Mouse (Mus musculus) CH12.LX (cell line): ENCODE results near the gene Il5. TPM values are rescaled to one million over a fixed set of nuclear protein-coding genes. Genes with fewer than 3 reads are reported as not detected.
A peak's percentile ranks its signal among the peaks of the same experiment; 100 is the strongest.

Experiments used
- DNase-seq: peaks from one replicate; pipeline ENCODE4 v3.0.0-alpha.2; 2013; ENCODE audit errors: extremely low read depth
- H3K27ac ChIP-seq: 2 replicates; pipeline ENCODE4 v1.5.1; 2012; ENCODE audit warnings: low read depth, mild to moderate bottlenecking, control low read depth, moderate library complexity; ENCODE audit not compliant: insufficient read depth
- H3K27me3 ChIP-seq: replicated peaks from 2 replicates; pipeline ENCODE3; 2012; ENCODE audit warnings: inconsistent platforms
- H3K36me3 ChIP-seq, 2 experiments: replicated peaks in 1 of 2; 2 replicates each; pipeline versions ENCODE3 to v1.6.1; 2012; ENCODE audit warnings: inconsistent platforms in 1 of 2, low read length in 1 of 2, mild to moderate bottlenecking in 1 of 2, mixed read lengths in 1 of 2, moderate library complexity in 1 of 2; ENCODE audit not compliant: control insufficient read depth in 1 of 2, insufficient read depth in 1 of 2
- H3K4me1 ChIP-seq, 2 experiments: 2 replicates each; pipeline ENCODE4 v1.6.1; 2012; ENCODE audit warnings: inconsistent platforms in 1 of 2, moderate library complexity in 1 of 2; ENCODE audit not compliant: insufficient read depth in 2 of 2, control insufficient read depth in 1 of 2
- H3K4me2 ChIP-seq: 2 replicates; pipeline ENCODE4 v1.6.1; 2012; ENCODE audit warnings: low read depth, mild to moderate bottlenecking, control low read depth; ENCODE audit not compliant: poor library complexity, insufficient read depth, severe bottlenecking
- H3K4me3 ChIP-seq, 3 experiments: fragments of 150-350 bp in 1 of 3; sonication (generic) in 1 of 3; replicated peaks in 1 of 3; 2 replicates each; pipeline versions ENCODE3 to v1.5.1; 2011 to 2012; ENCODE audit warnings: low read depth in 2 of 3, low read length in 2 of 3, mild to moderate bottlenecking in 2 of 3, moderate library complexity in 2 of 3, control low read depth in 1 of 3, improper control_type of control experiment in 1 of 3, inconsistent platforms in 1 of 3, mixed read lengths in 1 of 3; ENCODE audit not compliant: poor library complexity in 1 of 3
- H3K79me2 ChIP-seq: replicated peaks from 2 replicates; pipeline ENCODE4 v1.6.1; 2012; ENCODE audit warnings: mild to moderate bottlenecking, moderate library complexity; ENCODE audit not compliant: control insufficient read depth, poor library complexity, insufficient read depth, severe bottlenecking; ENCODE audit errors: extremely low read depth
- H3K9ac ChIP-seq: 2 replicates; pipeline ENCODE4 v1.6.1; 2012; ENCODE audit warnings: low read depth, mild to moderate bottlenecking, control low read depth, moderate library complexity; ENCODE audit not compliant: insufficient read depth
- H3K9me3 ChIP-seq: replicated peaks from 2 replicates; pipeline ENCODE3; 2012; ENCODE audit warnings: low read length, inconsistent platforms, mixed read lengths
- BHLHE40 ChIP-seq: IDR thresholded peaks from 2 replicates; pipeline ENCODE4 v1.6.1; 2011; ENCODE audit warnings: mild to moderate bottlenecking, low read depth, low read length, improper control_type of control experiment
- CTCF ChIP-seq, 2 experiments: IDR thresholded peaks in 1 of 2; conservative IDR thresholded peaks in 1 of 2; 2 replicates each; pipeline ENCODE4 v1.5.1; 2011 to 2012; ENCODE audit warnings: low read depth in 2 of 2, low read length in 2 of 2, improper control_type of control experiment in 1 of 2, inconsistent platforms in 1 of 2, mild to moderate bottlenecking in 1 of 2, moderate library complexity in 1 of 2
- E2F4 ChIP-seq: IDR thresholded peaks from 2 replicates; pipeline ENCODE4 v1.6.1; 2011; ENCODE audit warnings: low read depth, low read length, improper control_type of control experiment; ENCODE audit not compliant: insufficient replicate concordance
- ELF1 ChIP-seq: IDR thresholded peaks from 2 replicates; pipeline ENCODE4 v1.6.1; 2014; ENCODE audit warnings: low read depth, mild to moderate bottlenecking, inconsistent platforms, low read length, improper control_type of control experiment
- ETS1 ChIP-seq: conservative IDR thresholded peaks from 2 replicates; pipeline ENCODE4 v1.6.1; 2012; ENCODE audit warnings: low read depth, mild to moderate bottlenecking, inconsistent platforms, low read length, improper control_type of control experiment, moderate library complexity
- HCFC1 ChIP-seq: IDR thresholded peaks from 2 replicates; pipeline ENCODE4 v1.6.1; 2012; ENCODE audit warnings: low read depth, mild to moderate bottlenecking, inconsistent platforms, low read length, improper control_type of control experiment
- IRF4 ChIP-seq: IDR thresholded peaks from 2 replicates; pipeline ENCODE4 v1.6.1; 2014; ENCODE audit warnings: low read depth, mild to moderate bottlenecking, inconsistent platforms, low read length, improper control_type of control experiment
- KAT2A ChIP-seq: IDR thresholded peaks from 2 replicates; pipeline ENCODE4 v1.6.1; 2012; ENCODE audit warnings: low read length, improper control_type of control experiment, inconsistent platforms; ENCODE audit not compliant: insufficient replicate concordance
- MAX ChIP-seq: IDR thresholded peaks from 2 replicates; pipeline ENCODE4 v1.6.1; 2011; ENCODE audit warnings: low read length, improper control_type of control experiment
- MAZ ChIP-seq: IDR thresholded peaks from 2 replicates; pipeline ENCODE4 v1.6.1; 2012; ENCODE audit warnings: low read depth, mild to moderate bottlenecking, inconsistent platforms, low read length, improper control_type of control experiment, moderate library complexity
- MXI1 ChIP-seq: IDR thresholded peaks from 2 replicates; pipeline ENCODE4 v1.6.1; 2011; ENCODE audit warnings: mild to moderate bottlenecking, low read depth, low read length, improper control_type of control experiment
- NELFE ChIP-seq: IDR thresholded peaks from 2 replicates; pipeline ENCODE4 v1.6.1; 2011; ENCODE audit warnings: low read depth, low read length, improper control_type of control experiment
- PAX5 ChIP-seq: IDR thresholded peaks from 2 replicates; pipeline ENCODE4 v1.6.1; 2012; ENCODE audit warnings: low read length, inconsistent platforms, mixed read lengths
- POLR2A ChIP-seq: IDR thresholded peaks from 2 replicates; pipeline ENCODE4 v1.6.1; 2011; ENCODE audit warnings: low read depth, mild to moderate bottlenecking, improper control_type of control experiment, low read length
- SIN3A ChIP-seq: IDR thresholded peaks from 2 replicates; pipeline ENCODE4 v1.6.1; 2012; ENCODE audit warnings: low read length, improper control_type of control experiment, inconsistent platforms
- SMC3 ChIP-seq: IDR thresholded peaks from 2 replicates; pipeline ENCODE4 v1.6.1; 2011; ENCODE audit warnings: low read depth, low read length, improper control_type of control experiment
- TBP ChIP-seq: conservative IDR thresholded peaks from 2 replicates; pipeline ENCODE4 v1.6.1; 2011; ENCODE audit warnings: low read depth, low read length, improper control_type of control experiment
- TCF12 ChIP-seq: IDR thresholded peaks from 2 replicates; pipeline ENCODE4 v1.6.1; 2014; ENCODE audit warnings: low read depth, mild to moderate bottlenecking, inconsistent platforms, low read length, improper control_type of control experiment
- UBTF ChIP-seq: IDR thresholded peaks from 2 replicates; pipeline ENCODE4 v1.6.1; 2012; ENCODE audit warnings: low read depth, mild to moderate bottlenecking, inconsistent platforms, low read length, improper control_type of control experiment, moderate library complexity
- USF1 ChIP-seq: IDR thresholded peaks from 2 replicates; pipeline ENCODE4 v1.6.1; 2014; ENCODE audit warnings: low read depth, mild to moderate bottlenecking, inconsistent platforms, low read length, improper control_type of control experiment
- ZC3H11A ChIP-seq: IDR thresholded peaks from 2 replicates; pipeline ENCODE4 v1.6.1; 2012; ENCODE audit warnings: low read depth, mild to moderate bottlenecking, inconsistent platforms, low read length, improper control_type of control experiment
- ZKSCAN1 ChIP-seq: IDR thresholded peaks from 2 replicates; pipeline ENCODE4 v1.6.1; 2012; ENCODE audit warnings: low read depth, inconsistent platforms, low read length, improper control_type of control experiment, borderline replicate concordance
- dilution Hi-C: fragments of 300-500 bp; cut with MboI; formaldehyde crosslinking; loops from 2 replicates; pipeline ENCODE4 v1.14.3; 2020; ENCODE audit warnings: low sequenced_read_pairs; ENCODE audit not compliant: extremely low pct_unique_long_range_greater_than_20kb, extremely low pct_ligation_motif_present
- in situ Hi-C: fragments of 300-500 bp; cut with MboI; formaldehyde crosslinking; loops from 3 replicates; pipeline ENCODE4 v1.14.3; 2019; ENCODE audit warnings: low sequenced_read_pairs, low pct_ligation_motif_present, low pct_unique_long_range_greater_than_20kb, mixed read lengths
- polyA plus RNA-seq: library from polyadenylated mRNA; unstranded; fragments of >175 nt; gene quantifications from 2 replicates; pipeline ENCODE4 v1.2.1, GENCODE M21; 2012; ENCODE audit warnings: low read depth; ENCODE audit not compliant: insufficient read length
- total RNA-seq, 2 experiments: library from RNA; depleted of rRNA; stranded (reverse); fragments of 300-350 nt in 1 of 2; fragments of >200 nt in 1 of 2; gene quantifications; 2 replicates each; pipeline ENCODE4 v1.2.3; 2012 to 2014

The Il5 gene
- total and polyA plus RNA-seq, 3 experiments = not detected

GRCm38 (mm10) chr11:53691979-53692378 is 28.6 kb upstream of the Il5 start:
- Histone ChIP-seq H3K79me2 (peaks cover 3% of the 10 kb centered on the region; the same call in 1 of the 2 replicates), H3K4me2 (no peak overlapping the region), H3K4me3 (no peak overlapping the region), H3K9ac (no peak overlapping the region), H3K36me3 (peaks cover 42 to 72% of the 10 kb centered on the region in 2 experiments), H3K27me3 (no peaks in the 10 kb centered on the region), H3K27ac (no peak overlapping the region), H3K4me1 (peaks cover 0 to 3% of the 10 kb centered on the region in 2 experiments; a peak in 1 of 4 replicates), H3K9me3 (no peaks in the 10 kb centered on the region)
- in situ Hi-C loops = no loop called here
- TF ChIP-seq MXI1 (no peak), USF1 (no peak), TCF12 (no peak), E2F4 (no peak), SMC3 (no peak)
- dilution Hi-C loops = no loop called here
- DNase-seq = no peak

- no peak for DNase-seq
- H3K9me3 ChIP-seq = no peaks in the 10 kb centered on the region
- no peak overlapping the region for H3K4me3 ChIP-seq
- no peak overlapping the region for H3K4me2 ChIP-seq
- peaks cover 66 to 95% of the 10 kb centered on the region in 2 experiments for H3K36me3 ChIP-seq
- 0 out of 4 replicates have a peak, but pooled peaks cover 0 to 2% of the 10 kb centered on the region in 2 experiments for H3K4me1 ChIP-seq
- no peak overlapping the region for H3K27ac ChIP-seq
- in situ Hi-C loops = no loop called here
- H3K9ac ChIP-seq = no peak overlapping the region
- no peaks in the 10 kb centered on the region for H3K27me3 ChIP-seq
- TF ChIP-seq USF1 (no peak), UBTF (no peak), CTCF (conservative IDR thresholded peaks at IDR 0.05 in 1 of 2, IDR thresholded peaks at IDR 0.05 in 1 of 2; ENCODE audit: low read depth in 2 of 2, low read length in 2 of 2) (peak in 1 of 2 experiments; percentile 13; a peak in 1 of 4 replicates), ETS1 (no peak), BHLHE40 (no peak), SIN3A (no peak)
- dilution Hi-C loops = no loop called here
- H3K79me2 ChIP-seq = no peaks in the 10 kb centered on the region; the same call in 1 of the 2 replicates
Measured at GRCm38 (mm10) chr11:53698521-53698920, 22.1 kb upstream of the Il5 start.

GRCm38 (mm10) chr11:53699351-53699750 is 21.2 kb upstream of the Il5 start:
- Histone ChIP-seq H3K4me3 (no peak overlapping the region), H3K9me3 (no peaks in the 10 kb centered on the region), H3K27ac (no peak overlapping the region), H3K4me2 (no peak overlapping the region), H3K36me3 (peaks cover 64 to 95% of the 10 kb centered on the region in 2 experiments), H3K27me3 (no peaks in the 10 kb centered on the region), H3K79me2 (peaks cover 2% of the 10 kb centered on the region; the same call in 1 of the 2 replicates), H3K4me1 (peaks cover 0 to 7% of the 10 kb centered on the region in 2 experiments; a peak in 2 of 4 replicates), H3K9ac (no peak overlapping the region)
- dilution Hi-C loops = no loop called here
- in situ Hi-C loops = no loop called here
- no peak for DNase-seq
- TF ChIP-seq BHLHE40 (no peak), UBTF (no peak), SIN3A (no peak), ZKSCAN1 (no peak), POLR2A (no peak), ZC3H11A (no peak), TBP (no peak), PAX5 (no peak), USF1 (no peak), ETS1 (no peak), HCFC1 (no peak), MAX (no peak), MAZ (no peak), ELF1 (no peak), KAT2A (no peak), IRF4 (no peak), E2F4 (no peak), NELFE (no peak), TCF12 (no peak)
